In the genomic region with DNA sequence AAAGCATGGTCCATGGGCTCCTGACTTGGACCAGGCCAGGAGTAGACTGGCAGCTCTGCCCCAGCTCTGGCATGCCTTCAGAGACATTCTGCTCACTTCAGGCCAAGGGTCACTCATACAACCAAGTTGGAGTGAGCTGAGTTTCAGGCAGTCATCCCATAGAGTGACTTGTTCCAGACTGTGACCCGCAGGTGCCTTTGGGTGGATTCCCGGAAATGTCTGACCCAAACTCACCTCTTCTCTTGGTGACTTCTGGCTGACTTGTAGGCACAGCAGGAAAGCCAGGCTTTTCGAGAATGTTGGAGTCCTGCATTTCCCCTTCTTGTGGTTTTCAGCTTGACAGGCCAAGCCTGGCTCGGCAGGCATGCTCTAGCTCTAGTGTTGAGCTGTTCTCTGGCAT, we compare ENCODE assay signal across 13 mouse cellular contexts.
DNase-seq lines count a peak whose midpoint lies in the region; ATAC-seq and TF ChIP-seq lines count a peak whose summit lies in the region.
"Had no signal": no experiment of that assay in that cellular context is flagged by ENCODE, and none has a peak within 500 bp of the region (broad histone marks: within the 10 kb centered on the region; RNA-seq: fewer than 3 reads in every experiment).

No protein-coding gene starts in this region.

- peak; percentile 54 to 76 for DNase-seq in heart, adult 18-20 months
- peak; percentile 15 for DNase-seq in urinary bladder, postnatal 25 days (ENCODE audit: low spot score)
- no peak for DNase-seq in urinary bladder, postnatal 10 days (ENCODE audit: low spot score)
- DNase-seq in heart, postnatal 10 days = peak; percentile 46 to 55
- no peak for DNase-seq in layer of hippocampus, adult 2 months (ENCODE audit: low spot score in 2 of 2)
- no peak for DNase-seq in c-Kit-positive CD71-positive TER-119-positive erythroid progenitor cells, embryonic 14.5 days (ENCODE audit: low spot score)
- no peak for DNase-seq in embryonic facial prominence, embryonic 10.5 days (ENCODE audit: low spot score)
- DNase-seq: right cerebral cortex, adult 18-20 months had no signal

- no peak for ATAC-seq in heart, embryonic 11.5 days (replicated peaks; ENCODE audit: insufficient number of reproducible peaks, low FRiP score, low TSS enrichment)

- no peak overlapping the region for H3K27ac ChIP-seq in heart, embryonic 11.5 days (ENCODE audit: low read depth, low read length)
- H3K27ac ChIP-seq in layer of hippocampus, adult 2 months = no peak overlapping the region
- H3K27ac ChIP-seq in embryonic facial prominence, embryonic 10.5 days (replicated peaks) = no peak overlapping the region
- H3K27ac ChIP-seq: hindbrain, embryonic 15.5 days; stomach, embryonic 15.5 days had no signal

- H3K4me3 ChIP-seq in heart, embryonic 11.5 days (ENCODE audit: low read depth, low read length) = no peak overlapping the region
- H3K4me3 ChIP-seq in layer of hippocampus, adult 2 months = no peak overlapping the region
- no peak overlapping the region for H3K4me3 ChIP-seq in embryonic facial prominence, embryonic 10.5 days
- H3K4me3 ChIP-seq: erythroblast, embryonic 14.5 days; hindbrain, embryonic 15.5 days; stomach, embryonic 15.5 days had no signal

- H3K27me3 ChIP-seq in heart, embryonic 11.5 days (ENCODE audit: control insufficient read depth, insufficient read depth, low read length) = peaks cover 41% of the 10 kb centered on the region
- peaks cover 63% of the 10 kb centered on the region for H3K27me3 ChIP-seq in embryonic facial prominence, embryonic 10.5 days (replicated peaks; ENCODE audit: low read depth, poor library complexity, severe bottlenecking)
- H3K27me3 ChIP-seq: stomach, embryonic 15.5 days had no signal

- 71% methylated on average over 4 of the region's 4 CpGs for WGBS in heart, embryonic 11.5 days (ENCODE audit: insufficient replicate concordance)
- 87% methylated on average over 4 of the region's 4 CpGs for WGBS in embryonic facial prominence, embryonic 10.5 days

- peaks cover 4% of the 10 kb centered on the region; the same call in 1 of the 2 replicates for H3K4me1 ChIP-seq in heart, embryonic 11.5 days (ENCODE audit: control insufficient read depth, insufficient read depth, low read length)
- peaks cover 26% of the 10 kb centered on the region for H3K4me1 ChIP-seq in embryonic facial prominence, embryonic 10.5 days

- H3K9ac ChIP-seq in heart, embryonic 11.5 days (ENCODE audit: low read depth, low read length) = no peak overlapping the region
- H3K9ac ChIP-seq: hindbrain, embryonic 15.5 days; stomach, embryonic 15.5 days had no signal

- TF ChIP-seq CTCF in layer of hippocampus, adult 2 months (conservative IDR thresholded peaks at IDR 0.05) = no peak

- no peaks in the 10 kb centered on the region for H3K36me3 ChIP-seq in heart, embryonic 11.5 days (ENCODE audit: control insufficient read depth, insufficient read depth, low read length)
- no peaks in the 10 kb centered on the region for H3K36me3 ChIP-seq in embryonic facial prominence, embryonic 10.5 days (replicated peaks)
- H3K36me3 ChIP-seq: hindbrain, embryonic 15.5 days; stomach, embryonic 15.5 days had no signal

- no peaks in the 10 kb centered on the region for H3K9me3 ChIP-seq in heart, embryonic 11.5 days (replicated peaks; ENCODE audit: control insufficient read depth, low read length)
- no peaks in the 10 kb centered on the region for H3K9me3 ChIP-seq in embryonic facial prominence, embryonic 10.5 days
- H3K9me3 ChIP-seq: hindbrain, embryonic 15.5 days; stomach, embryonic 15.5 days had no signal

- intact Hi-C loops in heart, postnatal 10 days (cut with DNase I) = loop anchor here (5.0 kb wide), 1 partner anchor 83 kb away; no protein-coding TSS in a partner anchor

- H3K4me2 ChIP-seq in heart, embryonic 11.5 days = no peak overlapping the region
- H3K4me2 ChIP-seq: hindbrain, embryonic 15.5 days; liver, embryonic 11.5 days; stomach, embryonic 15.5 days had no signal

Comparison
In these comparisons a context has a peak if more than half of its experiments do, and no peak if none do; other contexts are left out.
1. DNase-seq: peak in heart, adult 18-20 months (2 of 2), urinary bladder, postnatal 25 days (single experiment) and heart, postnatal 10 days (2 of 2); none in urinary bladder, postnatal 10 days (single experiment), layer of hippocampus, adult 2 months (0 of 2), c-Kit-positive CD71-positive TER-119-positive erythroid progenitor cells, embryonic 14.5 days (single experiment) and embryonic facial prominence, embryonic 10.5 days (single experiment).